Mouse (Mus musculus) bone marrow, adult 2 months (tissue): Measurements from ENCODE around the gene Rassf4.

ENCODE experiments used
- CTCF ChIP-seq: fragments of 200-500 bp; IDR thresholded peaks from 2 replicates; pipeline ENCODE4 v1.5.1; 2011; ENCODE audit warnings: low read length, control low read depth; ENCODE audit not compliant: control insufficient read depth, insufficient read depth
- POLR2A ChIP-seq: fragments of 200-500 bp; IDR thresholded peaks from 2 replicates; pipeline ENCODE4 v1.6.1; 2011; ENCODE audit warnings: low read depth, mild to moderate bottlenecking, control low read depth, low read length, borderline replicate concordance; ENCODE audit not compliant: control insufficient read depth

GRCm38 (mm10) chr6:116647763-116648162, 26.0 kb downstream of the Rassf4 start:
- TF ChIP-seq POLR2A (no peak), CTCF (no peak)
